Mouse (Mus musculus): ENCODE measurements around the gene Gabrd.

The Gabrd gene

DNA sequence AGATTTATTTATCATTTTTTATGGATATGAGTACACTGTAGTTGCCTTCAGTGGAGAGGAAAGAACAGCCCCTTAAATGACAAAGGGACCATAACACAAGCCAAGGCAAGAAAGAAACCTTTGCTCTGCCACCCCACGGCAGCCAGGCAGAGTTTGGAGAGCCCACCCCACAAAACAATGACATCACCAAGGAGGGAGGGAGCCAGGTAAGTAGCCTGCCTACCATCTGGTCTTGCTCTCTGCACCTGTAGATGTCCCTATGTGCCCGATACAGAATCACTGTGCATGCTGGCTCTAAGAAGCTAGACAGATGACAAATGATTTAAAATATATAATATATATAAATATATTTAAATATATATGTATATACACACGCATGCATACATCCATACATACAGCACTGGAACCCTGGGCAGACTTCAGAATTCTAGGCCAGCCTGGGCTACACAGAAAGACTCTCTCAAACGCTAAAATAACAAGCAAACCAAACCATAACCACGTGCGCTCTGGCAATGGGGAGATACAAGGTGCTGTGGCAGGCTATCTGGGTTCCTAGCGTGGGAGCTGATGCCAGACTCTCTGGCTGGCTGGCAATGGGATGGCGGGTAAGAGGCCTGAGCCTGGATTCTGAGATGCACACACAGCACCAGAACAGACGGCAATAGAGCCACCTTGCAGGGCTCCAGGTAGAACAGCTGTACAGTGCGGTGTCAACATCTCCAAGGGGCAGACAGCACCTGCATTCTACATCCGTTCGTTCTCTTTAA lies 61.4 kb downstream of the Gabrd start:
- DNase-seq: no peak
